Mouse (Mus musculus) liver, postnatal 0 days (tissue): ENCODE results near the gene Gm9821.

Experiments used
- CTCF ChIP-seq: sonication (generic); IDR thresholded peaks from 2 replicates; pipeline ENCODE4 v1.5.1; 2016; ENCODE audit warnings: antibody characterized with exemption, low read depth
- EP300 ChIP-seq: IDR thresholded peaks from 2 replicates; pipeline ENCODE4 v1.6.1; 2016; ENCODE audit warnings: antibody characterized with exemption, low read depth, mild to moderate bottlenecking

DNA sequence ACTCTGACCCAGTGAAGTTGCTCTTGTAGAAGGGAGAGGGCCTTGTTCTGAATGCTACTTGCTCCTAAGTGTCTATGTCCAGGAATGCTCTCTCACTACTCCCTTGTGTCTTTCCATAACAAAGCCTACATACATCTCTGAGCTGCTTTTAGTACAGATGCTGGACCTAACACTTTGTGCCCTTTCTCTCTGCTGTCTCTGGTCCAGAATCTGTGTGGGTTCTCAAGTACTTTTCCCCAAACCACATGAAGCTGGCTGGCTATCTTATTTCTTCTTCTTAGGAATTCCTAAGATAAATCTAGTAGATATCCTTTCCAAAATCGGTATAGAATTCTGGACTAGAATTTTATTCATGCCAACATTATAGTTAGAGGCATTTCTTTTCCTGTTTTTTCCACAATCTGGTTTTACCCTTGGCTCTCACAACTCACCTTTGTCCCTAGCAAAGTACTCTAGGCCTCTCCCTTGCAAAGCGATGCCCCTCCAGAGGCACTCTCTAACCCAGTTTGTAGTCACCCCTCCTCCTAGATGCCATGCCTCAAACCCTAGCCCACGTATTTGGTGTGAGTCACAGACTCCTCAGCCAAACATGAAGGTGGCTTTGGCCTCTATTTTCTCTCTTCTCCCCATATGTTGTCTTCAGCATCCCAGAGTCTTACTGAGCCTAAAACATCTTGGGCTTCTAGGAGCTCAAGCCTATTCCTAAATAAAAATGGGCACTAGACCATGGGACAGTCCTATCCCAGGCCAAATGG, 42.2 kb upstream of the Gm9821 start:
- TF ChIP-seq CTCF (no peak), EP300 (no peak)
